ENCODE assay signal across 10 mouse cellular contexts in the genomic region with DNA sequence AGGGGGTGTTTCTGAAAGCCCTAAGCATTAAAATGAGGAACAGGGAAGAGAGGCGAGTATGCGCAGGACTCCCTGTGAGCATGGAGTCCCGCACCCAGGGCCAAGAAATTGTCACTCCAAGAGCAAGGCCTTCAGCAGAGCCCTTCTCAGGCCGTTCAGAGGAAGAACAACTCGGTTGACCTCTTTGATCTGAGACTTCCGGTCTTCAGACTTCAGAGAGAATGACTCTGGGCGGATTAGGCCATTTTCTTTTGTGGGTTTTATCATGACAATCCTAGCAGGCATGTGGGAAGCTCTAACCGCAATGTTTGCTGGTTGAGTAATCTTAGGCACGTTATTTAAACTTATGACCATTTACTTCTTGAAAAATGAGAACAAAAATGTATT.
A peak's percentile ranks its signal among the peaks of the same experiment; 100 is the strongest.
DNase-seq lines count a peak whose midpoint lies in the region; TF ChIP-seq lines count a peak whose summit lies in the region.
"Had no signal": no experiment of that assay in that cellular context is flagged by ENCODE, and none has a peak within 500 bp of the region (broad histone marks: within the 10 kb centered on the region; RNA-seq: fewer than 3 reads in every experiment).

No protein-coding gene starts in this region.

- no peaks in the 10 kb centered on the region for H3K36me3 ChIP-seq in testis, adult 2 months (ENCODE audit: control insufficient read depth, insufficient read depth, low read length)
- H3K36me3 ChIP-seq: limb, embryonic 15.5 days had no signal

- intact Hi-C loops in left cerebral cortex, postnatal 25 days (cut with DNase I): no loop called here
- intact Hi-C loops in left cerebral cortex, adult 2 months (cut with DNase I): no loop called here

- H3K4me1 ChIP-seq in testis, adult 2 months (ENCODE audit: control insufficient read depth, insufficient read depth, low read length): peaks cover 4% of the 10 kb centered on the region
- peaks cover 9% of the 10 kb centered on the region; the same call in 1 of the 2 replicates for H3K4me1 ChIP-seq in embryonic fibroblast, embryonic 13.5 days (ENCODE audit: control insufficient read depth, insufficient read depth, low read length)
- H3K4me1 ChIP-seq: limb, embryonic 15.5 days had no signal

- no peak for TF ChIP-seq CTCF in testis, adult 2 months (IDR thresholded peaks at IDR 0.05; ENCODE audit: control insufficient read depth, insufficient read depth, insufficient replicate concordance, low read depth, low read length)
- no peak for TF ChIP-seq CTCF in embryonic fibroblast, embryonic 13.5 days (IDR thresholded peaks at IDR 0.05; ENCODE audit: borderline replicate concordance, insufficient read depth, low read length)
- TF ChIP-seq CTCF in left cerebral cortex, adult 2 months (IDR thresholded peaks at IDR 0.05): no peak

- H3K27ac ChIP-seq in testis, adult 2 months (ENCODE audit: control insufficient read depth, insufficient read depth, low read depth, low read length): no peak overlapping the region
- H3K27ac ChIP-seq in embryonic fibroblast, embryonic 13.5 days (ENCODE audit: insufficient read depth, low read length): peak overlapping the region; percentile 2; the same call in 1 of the 2 replicates
- H3K27ac ChIP-seq in left cerebral cortex, adult 2 months: no peak overlapping the region
- H3K27ac ChIP-seq: limb, embryonic 15.5 days had no signal

- DNase-seq in testis, postnatal 14 days (ENCODE audit: low spot score): no peak
- peak; percentile 54 for DNase-seq in lung, postnatal 36 days
- peak; percentile 30 for DNase-seq in retina, postnatal 1 day
- no peak for DNase-seq in left cerebral cortex, postnatal 25 days (ENCODE audit: low spot score in 2 of 2)
- DNase-seq in left cerebral cortex, adult 2 months (ENCODE audit: extremely low spot score in 1 of 2, low spot score in 2 of 2): no peak
- DNase-seq in spleen, postnatal 10 days (ENCODE audit: low spot score in 2 of 2): no peak
- DNase-seq: heart, postnatal 14 days had no signal

- peak overlapping the region; percentile 18; the same call in 1 of the 2 replicates for H3K4me3 ChIP-seq in testis, adult 2 months (ENCODE audit: control insufficient read depth, low read depth, low read length)
- H3K4me3 ChIP-seq in embryonic fibroblast, embryonic 13.5 days (ENCODE audit: insufficient read depth, low read length): no peak overlapping the region
- H3K4me3 ChIP-seq in left cerebral cortex, adult 2 months: no peak overlapping the region
- H3K4me3 ChIP-seq: limb, embryonic 15.5 days had no signal

- H3K27me3 ChIP-seq in testis, adult 2 months (ENCODE audit: control insufficient read depth, insufficient read depth, low read length): no peaks in the 10 kb centered on the region
- H3K27me3 ChIP-seq: limb, embryonic 15.5 days had no signal

- no peak for TF ChIP-seq POLR2A in testis, adult 2 months (IDR thresholded peaks at IDR 0.05; ENCODE audit: control insufficient read depth, low read depth, low read length)
- TF ChIP-seq POLR2A in embryonic fibroblast, embryonic 13.5 days (IDR thresholded peaks at IDR 0.05; ENCODE audit: low read depth, low read length): no peak

Comparison
In these comparisons a context has a peak if more than half of its experiments do, and no peak if none do; other contexts are left out.
1. DNase-seq: peak in lung, postnatal 36 days (single experiment) and retina, postnatal 1 day (single experiment); none in testis, postnatal 14 days (single experiment), left cerebral cortex, postnatal 25 days (0 of 2), left cerebral cortex, adult 2 months (0 of 2) and spleen, postnatal 10 days (0 of 2).